Mouse (Mus musculus) C2C12 (cell line): ENCODE data around the gene Slc17a6.

ENCODE experiments used
- CTCF ChIP-seq: IDR thresholded peaks from one replicate; pipeline ENCODE4 v1.5.1; 2011; ENCODE audit not compliant: control insufficient read depth, insufficient read depth, insufficient read length
- USF1 ChIP-seq: IDR thresholded peaks from one replicate; pipeline ENCODE4 v1.6.1; 2011; ENCODE audit warnings: low read depth, mild to moderate bottlenecking, control low read depth, moderate library complexity

- TF ChIP-seq CTCF (no peak), USF1 (no peak)
Observed at GRCm38 (mm10) chr7:51694452-51694851, 72.6 kb downstream of the Slc17a6 start.
